Mouse (Mus musculus): Measurements from ENCODE around the gene Kcnj4. TPM values are rescaled to one million over a fixed set of nuclear protein-coding genes. Genes with fewer than 3 reads are reported as not detected.

Gene Kcnj4
- polyA plus RNA-seq, 1 experiment from 2014 or later, result 0.18 TPM

GRCm38 (mm10) chr15:79448041-79448440 lies 57.0 kb downstream of the Kcnj4 start:
- 91% methylated on average over 3 of the region's 3 CpGs for WGBS
- no peak for DNase-seq (ENCODE audit: low spot score)
- no peaks in the 10 kb centered on the region for H3K4me1 ChIP-seq (ENCODE audit: control insufficient read depth, insufficient read depth, low read length)
- H3K4me3 ChIP-seq (ENCODE audit: low read depth, low read length), result no peak overlapping the region
- no peaks in the 10 kb centered on the region for H3K9me3 ChIP-seq (replicated peaks; ENCODE audit: control insufficient read depth, low read length)
- H3K36me3 ChIP-seq (ENCODE audit: control insufficient read depth, insufficient read depth, low read length), result no peaks in the 10 kb centered on the region
- no peaks in the 10 kb centered on the region for H3K27me3 ChIP-seq (replicated peaks; ENCODE audit: control insufficient read depth, insufficient read depth, low read length)
- H3K9ac ChIP-seq (ENCODE audit: low read length), result no peak overlapping the region
- ATAC-seq, result no peak
- no peak overlapping the region for H3K27ac ChIP-seq (ENCODE audit: low read depth, low read length)
- no peak overlapping the region for H3K4me2 ChIP-seq (ENCODE audit: low read length)

GRCm38 (mm10) chr15:79445786-79446654 lies 59.0 kb downstream of the Kcnj4 start:
- no peak overlapping the region for H3K9ac ChIP-seq (ENCODE audit: low read length)
- no peaks in the 10 kb centered on the region for H3K36me3 ChIP-seq (ENCODE audit: control insufficient read depth, insufficient read depth, low read length)
- ATAC-seq (no peak), DNase-seq (ENCODE audit: low spot score) (no peak)
- no peak overlapping the region for H3K27ac ChIP-seq (ENCODE audit: low read depth, low read length)
- no peaks in the 10 kb centered on the region for H3K9me3 ChIP-seq (replicated peaks; ENCODE audit: control insufficient read depth, low read length)
- H3K4me2 ChIP-seq (ENCODE audit: low read length), result no peak overlapping the region
- no peaks in the 10 kb centered on the region for H3K27me3 ChIP-seq (replicated peaks; ENCODE audit: control insufficient read depth, insufficient read depth, low read length)
- WGBS, result 84% methylated on average over 8 of the region's 8 CpGs
- H3K4me1 ChIP-seq (ENCODE audit: control insufficient read depth, insufficient read depth, low read length), result no peaks in the 10 kb centered on the region; the same call in 1 of the 2 replicates
- H3K4me3 ChIP-seq (ENCODE audit: low read depth, low read length), result no peak overlapping the region

GRCm38 (mm10) chr15:79443856-79444410 lies 61.1 kb downstream of the Kcnj4 start:
- no peak overlapping the region for H3K27ac ChIP-seq (ENCODE audit: low read depth, low read length)
- peaks cover 18% of the 10 kb centered on the region for H3K4me1 ChIP-seq (ENCODE audit: control insufficient read depth, insufficient read depth, low read length)
- H3K9ac ChIP-seq (ENCODE audit: low read length), result no peak overlapping the region
- no peak overlapping the region for H3K4me3 ChIP-seq (ENCODE audit: low read depth, low read length)
- no peaks in the 10 kb centered on the region for H3K9me3 ChIP-seq (replicated peaks; ENCODE audit: control insufficient read depth, low read length)
- H3K27me3 ChIP-seq (replicated peaks; ENCODE audit: control insufficient read depth, insufficient read depth, low read length), result no peaks in the 10 kb centered on the region
- H3K4me2 ChIP-seq (ENCODE audit: low read length), result no peak overlapping the region
- DNase-seq (ENCODE audit: low spot score), result no peak
- 59% methylated on average over 7 of the region's 7 CpGs for WGBS
- H3K36me3 ChIP-seq (ENCODE audit: control insufficient read depth, insufficient read depth, low read length), result no peaks in the 10 kb centered on the region
- no peak for ATAC-seq

GRCm38 (mm10) chr15:79442961-79443518 lies 62.0 kb downstream of the Kcnj4 start:
- Histone ChIP-seq H3K4me1 (ENCODE audit: control insufficient read depth, insufficient read depth, low read length) (peaks cover 23% of the 10 kb centered on the region), H3K4me3 (ENCODE audit: low read depth, low read length) (no peak overlapping the region), H3K4me2 (ENCODE audit: low read length) (no peak overlapping the region; the same call in 1 of the 2 replicates), H3K27ac (ENCODE audit: low read depth, low read length) (no peak overlapping the region), H3K9me3 (replicated peaks; ENCODE audit: control insufficient read depth, low read length) (no peaks in the 10 kb centered on the region), H3K36me3 (ENCODE audit: control insufficient read depth, insufficient read depth, low read length) (peaks cover 9% of the 10 kb centered on the region), H3K27me3 (replicated peaks; ENCODE audit: control insufficient read depth, insufficient read depth, low read length) (no peaks in the 10 kb centered on the region), H3K9ac (ENCODE audit: low read length) (no peak overlapping the region)
- no peak for ATAC-seq
- 74% methylated on average over 9 of the region's 9 CpGs for WGBS
- DNase-seq (ENCODE audit: low spot score), result no peak

GRCm38 (mm10) chr15:79442257-79442611 lies 62.8 kb downstream of the Kcnj4 start:
- Histone ChIP-seq H3K9ac (ENCODE audit: low read length) (peak overlapping the region; percentile 100), H3K4me2 (ENCODE audit: low read length) (peak overlapping the region; percentile 86), H3K27ac (ENCODE audit: low read depth, low read length) (peak overlapping the region; percentile 98), H3K9me3 (replicated peaks; ENCODE audit: control insufficient read depth, low read length) (no peaks in the 10 kb centered on the region), H3K27me3 (replicated peaks; ENCODE audit: control insufficient read depth, insufficient read depth, low read length) (no peaks in the 10 kb centered on the region), H3K4me1 (ENCODE audit: control insufficient read depth, insufficient read depth, low read length) (peaks cover 23% of the 10 kb centered on the region), H3K4me3 (ENCODE audit: low read depth, low read length) (peak overlapping the region; percentile 98), H3K36me3 (ENCODE audit: control insufficient read depth, insufficient read depth, low read length) (peaks cover 17% of the 10 kb centered on the region)
- ATAC-seq (no peak), DNase-seq (ENCODE audit: low spot score) (no peak)
- 2% methylated on average over 6 of the region's 6 CpGs for WGBS

GRCm38 (mm10) chr15:79441331-79442256 lies 63.4 kb downstream of the Kcnj4 start:
- H3K9ac ChIP-seq (ENCODE audit: low read length), result peak overlapping the region; percentile 100
- H3K27me3 ChIP-seq (replicated peaks; ENCODE audit: control insufficient read depth, insufficient read depth, low read length), result no peaks in the 10 kb centered on the region
- H3K36me3 ChIP-seq (ENCODE audit: control insufficient read depth, insufficient read depth, low read length), result peaks cover 23% of the 10 kb centered on the region
- WGBS, result under 1% methylated on average over 57 of the region's 107 CpGs
- peak overlapping the region; percentile 98 for H3K4me3 ChIP-seq (ENCODE audit: low read depth, low read length)
- peaks cover 23% of the 10 kb centered on the region for H3K4me1 ChIP-seq (ENCODE audit: control insufficient read depth, insufficient read depth, low read length)
- DNase-seq (ENCODE audit: low spot score) (peak; percentile 82), ATAC-seq (peak; percentile 81)
- no peaks in the 10 kb centered on the region for H3K9me3 ChIP-seq (replicated peaks; ENCODE audit: control insufficient read depth, low read length)
- peak overlapping the region; percentile 98 for H3K27ac ChIP-seq (ENCODE audit: low read depth, low read length)
- peak overlapping the region; percentile 86 for H3K4me2 ChIP-seq (ENCODE audit: low read length)

- ATAC-seq (peak; percentile 24; the same call in 1 of the 2 replicates), DNase-seq (ENCODE audit: low spot score) (no peak)
- H3K27me3 ChIP-seq (replicated peaks; ENCODE audit: control insufficient read depth, insufficient read depth, low read length), result no peaks in the 10 kb centered on the region
- peak overlapping the region; percentile 86 for H3K4me2 ChIP-seq (ENCODE audit: low read length)
- H3K4me1 ChIP-seq (ENCODE audit: control insufficient read depth, insufficient read depth, low read length), result peaks cover 23% of the 10 kb centered on the region
- H3K36me3 ChIP-seq (ENCODE audit: control insufficient read depth, insufficient read depth, low read length), result peaks cover 31% of the 10 kb centered on the region
- H3K4me3 ChIP-seq (ENCODE audit: low read depth, low read length), result peak overlapping the region; percentile 98
- no peaks in the 10 kb centered on the region for H3K9me3 ChIP-seq (replicated peaks; ENCODE audit: control insufficient read depth, low read length)
- 14% methylated on average over 11 of the region's 11 CpGs for WGBS
- H3K27ac ChIP-seq (ENCODE audit: low read depth, low read length), result peak overlapping the region; percentile 98
- peak overlapping the region; percentile 100 for H3K9ac ChIP-seq (ENCODE audit: low read length)
Observed at GRCm38 (mm10) chr15:79440651-79441330, 64.2 kb downstream of the Kcnj4 start.

GRCm38 (mm10) chr15:79440223-79440622 lies 64.8 kb downstream of the Kcnj4 start:
- Histone ChIP-seq H3K36me3 (ENCODE audit: control insufficient read depth, insufficient read depth, low read length) (peaks cover 37% of the 10 kb centered on the region), H3K4me2 (ENCODE audit: low read length) (peak overlapping the region; percentile 86), H3K9ac (ENCODE audit: low read length) (peak overlapping the region; percentile 100), H3K27me3 (replicated peaks; ENCODE audit: control insufficient read depth, insufficient read depth, low read length) (no peaks in the 10 kb centered on the region), H3K4me1 (ENCODE audit: control insufficient read depth, insufficient read depth, low read length) (peaks cover 23% of the 10 kb centered on the region), H3K4me3 (ENCODE audit: low read depth, low read length) (peak overlapping the region; percentile 98), H3K9me3 (replicated peaks; ENCODE audit: control insufficient read depth, low read length) (no peaks in the 10 kb centered on the region), H3K27ac (ENCODE audit: low read depth, low read length) (0 out of 2 replicates have a peak overlapping the region, but pooled peaks have one; percentile 21)
- WGBS, result 56% methylated on average over 4 of the region's 4 CpGs
- ATAC-seq, result no peak
- peak; percentile 44 for DNase-seq (ENCODE audit: low spot score)

All from forebrain, embryonic 14.5 days (tissue).